Mouse (Mus musculus): Measurements from ENCODE around the gene Stx8.

Gene Stx8

DNA sequence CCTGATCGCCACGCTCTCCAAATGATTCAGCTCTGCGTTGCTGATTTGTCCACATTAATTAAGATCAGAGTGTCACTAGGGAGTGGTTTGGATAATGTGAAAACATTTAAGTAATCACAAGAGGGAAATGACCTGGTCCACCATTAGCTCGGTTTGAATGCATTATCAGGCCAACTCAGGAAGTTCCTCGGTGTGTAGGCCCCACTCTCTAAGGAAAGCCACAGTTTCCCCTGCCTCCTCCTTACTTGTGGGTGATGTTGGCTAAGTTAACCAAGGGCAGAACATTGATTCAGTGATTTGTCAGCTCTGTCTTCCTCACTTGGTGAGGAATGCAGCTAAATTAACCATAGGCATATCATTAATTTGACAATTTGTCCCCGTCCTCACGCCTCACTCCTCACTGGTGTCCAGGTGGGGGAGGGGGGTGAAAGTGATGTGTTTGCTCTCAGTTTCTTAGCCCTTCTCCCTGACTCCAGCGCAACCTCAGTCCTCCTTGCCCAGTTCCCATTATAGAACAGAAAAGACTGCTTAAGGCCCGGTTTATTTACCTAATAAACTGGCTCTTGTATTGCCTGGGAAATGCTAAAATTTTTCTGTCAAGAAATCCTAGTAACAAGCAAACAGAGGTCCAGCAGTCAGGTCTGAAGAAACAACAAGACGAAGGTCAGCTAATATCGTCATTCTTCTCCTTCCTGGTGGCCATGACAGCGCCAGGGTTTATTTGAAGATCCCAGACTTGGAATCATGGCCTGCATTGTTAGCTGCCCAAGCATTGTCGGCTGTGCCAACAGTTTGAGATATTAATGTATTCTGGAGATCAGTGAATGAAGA, 178.5 kb downstream of the Stx8 start:
- no peak for DNase-seq (ENCODE audit: low spot score in 2 of 2)

DNA sequence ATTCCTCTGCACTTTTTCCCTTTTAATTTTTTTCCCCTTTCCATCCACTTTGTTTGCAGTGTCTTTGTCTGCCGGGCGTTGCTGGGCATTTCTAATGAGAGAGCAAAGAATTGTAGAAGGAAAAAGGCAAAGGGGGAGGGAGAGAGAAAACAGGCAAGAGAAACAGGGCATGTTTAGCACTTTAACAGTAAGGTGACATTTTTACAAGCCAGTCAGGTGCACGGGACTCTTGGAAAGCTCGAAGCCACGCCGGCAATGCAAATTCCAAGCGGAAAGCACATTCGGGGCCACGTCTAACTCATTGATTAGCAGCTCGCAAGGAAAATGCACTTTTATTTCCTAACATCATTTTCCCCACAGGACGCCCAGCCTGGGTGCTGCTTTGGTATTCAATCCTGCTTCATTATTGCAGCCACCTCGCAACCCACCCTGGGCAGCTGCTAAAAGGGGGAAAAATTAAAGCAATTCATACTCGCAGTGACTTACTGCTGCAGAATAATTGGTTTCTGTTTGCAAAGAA, 179.1 kb downstream of the Stx8 start:
- no peak for DNase-seq (ENCODE audit: low spot score in 2 of 2)

DNA sequence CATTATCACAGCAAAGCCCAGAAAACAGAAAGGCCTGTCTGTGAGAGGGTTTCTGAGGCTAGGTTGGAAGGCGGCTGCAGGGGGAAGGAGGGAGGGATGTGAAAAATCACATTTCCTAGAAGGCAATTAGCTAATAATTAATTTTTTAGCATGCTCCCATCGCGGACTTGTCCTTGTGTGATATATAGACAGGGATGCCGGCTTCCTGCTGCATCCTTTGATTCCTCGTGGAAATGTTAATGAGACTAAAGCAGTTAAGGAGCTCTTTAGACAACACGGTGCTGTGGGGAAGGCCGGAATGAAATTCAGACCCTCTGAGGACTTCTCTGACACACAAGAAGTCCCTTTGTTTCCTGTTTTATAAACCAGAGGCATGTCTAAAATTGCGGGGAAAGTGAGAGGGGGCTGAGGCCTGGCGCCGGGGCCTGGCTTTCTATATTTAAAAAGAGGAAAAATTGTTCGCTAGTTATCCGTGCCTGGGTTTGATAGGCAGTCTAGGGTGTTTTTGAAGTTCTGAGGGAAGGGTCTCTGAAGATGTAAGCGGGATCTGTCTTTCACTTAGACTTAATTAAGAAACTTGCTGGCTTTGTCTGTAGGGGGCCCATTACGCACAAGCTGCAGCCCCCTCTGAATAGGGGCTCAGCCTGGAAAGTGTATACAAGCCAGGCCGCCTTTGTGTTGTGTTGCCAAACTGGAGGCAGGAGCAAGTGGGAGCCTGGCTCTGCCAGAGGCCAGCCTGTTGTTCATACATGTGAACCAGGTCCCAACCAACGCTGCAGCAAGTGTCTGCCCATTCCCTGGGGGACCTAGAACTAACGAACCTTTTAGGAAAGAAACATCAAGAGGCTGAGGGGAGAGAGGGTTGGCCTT, 179.8 kb downstream of the Stx8 start:
- DNase-seq (ENCODE audit: low spot score in 2 of 2), result no peak

DNA sequence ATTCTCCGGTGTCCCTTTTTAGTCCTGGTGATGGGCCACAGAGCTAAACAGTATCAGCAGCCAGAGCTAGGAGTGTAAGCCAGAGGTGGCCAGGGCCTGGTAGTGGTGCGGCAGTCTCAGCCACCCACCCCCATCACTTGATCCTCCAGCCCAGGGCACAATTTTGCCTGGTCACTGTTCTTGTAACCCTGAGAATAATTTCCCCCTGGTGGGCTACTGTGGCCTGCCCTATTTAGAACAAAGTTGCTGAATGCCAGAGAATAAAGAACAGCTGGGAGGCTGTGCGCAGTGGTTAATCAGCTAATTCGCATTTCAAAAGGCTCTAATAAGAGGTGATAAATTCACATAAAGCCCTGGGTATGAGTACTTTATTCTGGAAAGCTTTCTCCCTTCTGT, 180.5 kb downstream of the Stx8 start:
- DNase-seq (ENCODE audit: low spot score in 2 of 2), result peak in 1 of 2 experiments; percentile 5

DNA sequence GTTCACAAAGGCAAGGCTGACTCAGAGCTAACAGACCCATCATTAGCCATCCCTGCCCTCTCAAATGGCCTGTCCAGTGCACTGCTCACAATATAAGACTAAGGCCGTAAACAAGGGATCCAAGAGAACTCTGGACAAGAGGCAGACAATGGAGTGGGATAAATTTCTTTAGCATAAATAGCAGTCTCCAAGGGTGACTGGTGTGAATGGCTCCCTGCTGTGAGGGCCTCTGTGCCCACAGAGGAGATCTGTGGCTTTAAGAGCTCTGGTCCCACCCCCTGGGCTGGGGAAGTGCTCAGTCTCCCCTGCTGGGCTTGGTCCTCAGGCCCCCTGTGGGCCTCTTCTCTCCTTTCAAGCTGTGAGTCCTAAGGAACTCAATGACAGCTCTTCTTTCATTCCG, 184.9 kb downstream of the Stx8 start:
- DNase-seq (ENCODE audit: low spot score in 2 of 2), result no peak

DNA sequence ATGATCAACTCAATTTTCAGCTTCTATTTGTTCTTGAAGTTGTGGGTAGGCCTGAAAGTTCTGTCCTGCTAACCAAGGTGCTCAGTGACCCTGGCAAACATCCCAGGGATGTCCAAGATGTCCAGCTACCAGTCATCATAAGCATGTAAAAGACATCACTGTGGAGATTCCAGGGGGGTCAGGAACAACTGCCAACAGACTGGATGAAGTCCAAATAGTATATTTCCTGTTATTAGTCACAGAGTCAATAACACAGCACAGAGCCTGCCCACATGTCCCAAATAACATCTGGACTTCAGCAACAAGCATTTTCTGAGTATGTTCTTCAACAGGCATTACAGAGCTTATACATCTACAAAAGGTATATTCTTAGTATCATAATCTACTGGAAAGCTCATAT, 189.8 kb downstream of the Stx8 start:
- DNase-seq (ENCODE audit: low spot score in 2 of 2), result no peak

DNA sequence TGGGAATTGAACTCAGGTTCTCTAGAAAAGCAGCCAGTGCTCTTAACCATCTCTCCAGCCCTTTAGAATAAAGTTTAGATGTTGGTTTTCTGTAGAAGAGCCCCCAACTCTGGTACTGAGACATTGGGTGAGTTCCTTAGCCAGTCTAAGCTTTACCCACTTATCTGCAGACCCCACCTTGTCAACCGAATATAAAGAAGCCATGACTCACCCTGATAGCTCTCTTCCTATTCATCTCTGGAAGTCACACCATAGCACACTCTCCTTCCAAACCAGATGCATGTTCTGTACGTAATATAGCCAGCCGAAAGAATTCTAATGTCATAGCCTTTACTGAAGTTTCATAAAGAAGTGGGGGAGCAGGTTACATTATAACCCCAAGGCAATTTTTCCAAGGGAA, 192.2 kb downstream of the Stx8 start:
- no peak for DNase-seq (ENCODE audit: low spot score in 2 of 2)

DNA sequence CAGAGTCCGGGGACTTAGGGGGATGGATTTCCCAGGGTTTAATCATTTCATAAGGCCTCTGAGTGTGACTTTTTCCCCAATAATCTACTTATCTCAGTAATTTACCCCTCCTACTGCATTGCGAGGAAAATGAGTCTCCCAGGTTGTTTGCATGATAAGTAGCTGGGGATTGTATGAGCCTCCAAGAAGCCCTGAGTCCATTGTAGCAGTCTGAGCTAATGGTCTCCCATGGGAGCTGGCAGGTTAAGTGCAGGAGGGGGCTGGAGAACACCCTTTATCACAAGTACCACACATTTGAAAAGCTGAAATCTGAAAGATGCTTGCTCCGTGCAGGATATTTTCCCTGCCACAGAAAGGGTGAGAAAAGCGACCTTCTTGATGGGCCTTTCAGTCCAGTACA, 193.9 kb downstream of the Stx8 start:
- no peak for DNase-seq (ENCODE audit: low spot score in 2 of 2)

DNA sequence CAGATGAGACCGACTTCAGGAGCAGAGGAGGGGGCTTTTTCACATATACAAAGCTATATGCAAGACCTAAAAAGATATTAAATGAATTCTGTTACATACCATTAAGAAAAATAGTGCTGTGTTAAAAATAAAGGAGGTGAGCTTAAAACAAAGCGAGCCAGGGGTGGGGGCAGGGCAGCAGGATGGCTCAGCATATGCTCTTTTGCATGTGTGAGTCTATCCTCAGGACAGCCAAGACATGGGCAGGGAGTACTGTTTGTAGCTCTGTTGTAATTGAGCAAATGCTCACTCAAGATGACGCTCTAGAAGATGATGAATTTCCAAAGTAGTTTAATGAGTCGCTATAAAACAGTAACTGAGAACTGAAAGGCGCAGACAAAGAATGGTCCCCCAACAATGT, 198.4 kb downstream of the Stx8 start:
- no peak for DNase-seq (ENCODE audit: low spot score in 2 of 2)

DNA sequence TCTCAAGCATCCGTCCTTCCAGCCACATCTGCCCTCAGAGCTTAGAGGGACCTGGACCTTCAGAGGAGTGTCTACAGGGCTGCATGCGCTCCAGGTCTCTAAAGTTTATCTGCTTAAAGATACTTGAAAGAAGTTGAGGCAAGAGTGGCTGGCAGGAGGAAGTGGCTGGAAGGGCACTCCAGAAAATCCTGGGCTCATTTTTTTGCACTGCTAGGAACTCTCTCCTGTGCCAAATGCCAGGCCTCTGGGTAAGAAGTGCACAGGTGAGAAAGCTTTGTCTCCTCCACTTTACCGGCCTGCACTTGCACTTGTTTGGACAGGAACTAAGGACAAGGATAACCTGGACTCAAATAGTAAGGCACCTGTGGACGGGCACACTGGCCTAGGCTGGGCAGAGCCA, 202.4 kb downstream of the Stx8 start:
- no peak for DNase-seq (ENCODE audit: low spot score in 2 of 2)

DNA sequence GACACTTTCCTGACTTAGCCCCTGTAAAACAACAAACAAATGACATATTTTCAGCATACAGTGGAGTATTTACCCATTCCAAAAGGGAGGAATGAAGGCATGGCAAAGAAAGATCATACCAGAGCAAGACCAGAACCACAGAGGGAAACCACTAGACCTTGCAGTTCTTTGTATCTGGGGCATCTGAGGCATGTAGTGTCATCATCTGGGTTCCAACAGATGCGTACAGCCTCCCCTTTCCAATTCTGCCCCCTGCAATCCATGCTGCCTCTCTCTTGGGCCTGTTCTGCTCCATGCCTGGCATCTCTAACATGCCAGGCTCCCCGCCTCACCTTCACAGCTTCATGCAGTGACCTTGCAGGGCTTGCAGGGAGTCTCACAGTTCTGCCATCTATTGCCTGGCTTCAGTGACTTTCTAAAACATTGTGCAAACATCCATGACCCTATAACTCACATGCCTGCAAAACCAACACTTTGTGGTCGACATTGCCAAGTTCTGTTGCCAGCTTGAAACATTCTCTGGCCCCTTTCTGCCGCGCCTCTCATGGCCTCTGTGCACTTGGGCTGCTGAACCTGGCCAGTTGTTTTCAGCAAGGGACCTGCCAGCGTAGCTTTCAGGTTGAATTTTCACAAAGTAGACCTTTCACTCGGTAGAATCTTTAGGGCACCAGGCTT, 206.1 kb downstream of the Stx8 start:
- DNase-seq (ENCODE audit: low spot score in 2 of 2), result no peak

DNA sequence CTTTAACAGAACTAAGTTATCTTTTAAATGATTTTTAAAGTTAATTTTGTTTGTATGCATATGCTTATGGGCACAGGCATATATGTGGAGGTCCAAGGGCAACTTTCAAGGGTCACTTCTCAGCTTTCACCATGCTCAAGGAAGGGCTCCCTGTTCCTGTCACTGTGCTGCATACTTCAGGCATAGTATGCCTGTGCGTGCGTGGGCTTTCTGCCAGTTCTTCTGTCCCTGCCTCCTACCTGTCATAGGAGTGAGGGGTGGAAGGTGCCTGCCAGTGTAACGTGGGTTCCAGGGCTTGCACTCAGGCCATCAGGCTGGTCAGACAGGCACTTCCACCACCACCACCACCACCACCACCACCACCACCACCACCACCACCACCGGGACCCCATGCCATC, 206.7 kb downstream of the Stx8 start:
- DNase-seq (ENCODE audit: low spot score in 2 of 2), result no peak

DNA sequence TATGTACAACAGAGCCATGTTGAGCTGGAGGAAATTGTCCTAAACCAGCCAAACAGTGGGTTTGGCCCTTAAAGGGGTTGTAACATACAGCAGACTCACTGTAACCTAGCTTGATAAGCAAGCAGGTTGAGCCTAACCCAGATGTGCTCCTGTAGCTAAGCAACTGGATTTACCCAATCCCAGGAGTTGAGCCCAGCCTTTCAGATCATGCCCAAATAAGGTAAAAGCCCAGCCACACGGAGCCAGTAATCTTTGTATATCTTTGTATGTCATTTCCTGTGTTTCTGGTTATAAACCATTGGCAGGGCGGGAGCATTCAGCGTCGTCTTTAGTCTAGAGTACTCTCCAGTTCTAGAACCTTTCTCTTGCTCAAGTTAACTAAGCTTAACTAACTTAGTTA, 210.6 kb downstream of the Stx8 start:
- no peak for DNase-seq (ENCODE audit: low spot score in 2 of 2)

DNA sequence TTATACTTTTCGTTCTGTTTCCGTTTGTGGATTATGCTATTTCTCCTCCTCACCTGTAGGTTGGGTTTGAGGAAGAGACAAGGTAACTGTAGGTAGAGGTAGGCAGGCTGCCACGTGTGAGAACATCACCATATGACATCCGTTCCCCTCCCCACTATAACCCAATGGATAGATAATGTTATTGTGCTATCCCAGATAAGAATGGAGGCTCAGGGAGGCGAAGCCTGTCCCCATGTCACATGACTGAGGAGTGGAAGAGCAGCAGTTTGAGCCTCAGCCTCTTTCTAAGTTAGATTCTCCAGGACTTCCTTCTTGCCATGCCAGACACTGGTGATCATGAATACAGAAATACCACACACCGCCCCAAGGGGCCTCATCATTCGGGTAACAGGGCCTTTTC, 211.4 kb downstream of the Stx8 start:
- no peak for DNase-seq (ENCODE audit: low spot score in 2 of 2)

DNA sequence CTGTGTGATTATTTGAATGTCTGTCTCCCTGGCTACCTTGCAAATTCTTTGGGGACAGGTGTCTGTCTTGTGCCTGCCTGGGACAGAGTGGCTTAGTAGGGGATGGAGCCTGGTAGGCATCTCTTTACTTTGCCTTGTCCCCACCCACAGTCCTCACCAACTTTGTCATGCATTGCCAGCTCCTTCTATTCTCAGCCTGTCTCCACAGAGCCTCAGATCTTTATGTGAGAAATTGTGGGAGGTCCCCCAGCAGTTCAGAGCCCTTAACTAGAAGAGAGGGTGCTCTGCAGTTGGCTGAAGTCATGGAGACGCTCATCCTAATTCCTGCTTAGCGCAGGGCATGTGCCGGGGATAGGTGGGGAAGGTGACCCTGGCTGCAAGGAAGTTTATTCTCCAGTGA, 219.7 kb downstream of the Stx8 start:
- DNase-seq (ENCODE audit: low spot score in 2 of 2), result peak; percentile 42 to 55

DNA sequence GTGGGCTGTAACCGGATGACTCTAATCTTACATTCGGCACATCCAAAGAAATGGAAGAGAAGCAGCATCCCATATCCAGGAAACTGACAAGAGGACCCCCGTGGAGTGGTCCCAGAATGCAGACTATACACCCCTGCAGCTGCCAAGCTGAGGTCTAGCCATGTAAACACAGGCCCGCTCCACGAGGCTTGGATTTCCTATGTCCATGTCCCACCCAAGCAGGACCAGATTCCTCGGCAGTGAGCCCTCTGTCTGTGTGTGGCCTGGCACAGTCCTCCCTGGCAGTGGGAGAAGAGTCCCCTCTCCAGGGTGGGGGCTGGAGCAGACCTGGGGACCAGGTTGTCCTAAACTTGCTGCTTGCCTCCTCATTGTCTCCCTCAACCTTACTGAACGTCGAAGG, 221.2 kb downstream of the Stx8 start:
- no peak for DNase-seq (ENCODE audit: low spot score in 2 of 2)

DNA sequence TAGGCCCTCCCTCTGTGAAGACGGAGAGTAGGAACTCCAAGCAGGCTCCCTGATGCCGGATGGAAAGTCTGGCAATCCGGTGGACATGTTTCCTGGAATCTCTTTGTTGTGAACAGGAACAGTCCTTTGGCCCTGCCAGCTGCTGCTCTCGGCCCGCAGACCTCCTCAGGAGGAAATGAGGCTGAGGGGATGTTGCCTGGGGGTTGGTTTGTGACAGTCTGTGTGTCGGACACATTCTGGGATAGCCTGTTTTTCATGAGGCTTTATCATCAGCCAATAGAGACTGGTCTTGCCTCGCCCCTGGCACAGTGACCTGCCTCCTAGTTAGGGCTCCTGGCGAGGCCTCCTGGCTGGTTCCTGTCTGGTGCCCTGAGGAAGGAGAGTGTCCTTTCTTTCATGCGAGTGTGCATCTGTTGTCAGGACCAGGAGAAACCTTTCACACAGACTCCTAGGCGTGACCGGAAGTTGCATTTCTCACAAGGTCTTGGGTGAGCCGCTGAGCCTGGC, 222.8 kb downstream of the Stx8 start:
- DNase-seq (ENCODE audit: low spot score in 2 of 2), result no peak

DNA sequence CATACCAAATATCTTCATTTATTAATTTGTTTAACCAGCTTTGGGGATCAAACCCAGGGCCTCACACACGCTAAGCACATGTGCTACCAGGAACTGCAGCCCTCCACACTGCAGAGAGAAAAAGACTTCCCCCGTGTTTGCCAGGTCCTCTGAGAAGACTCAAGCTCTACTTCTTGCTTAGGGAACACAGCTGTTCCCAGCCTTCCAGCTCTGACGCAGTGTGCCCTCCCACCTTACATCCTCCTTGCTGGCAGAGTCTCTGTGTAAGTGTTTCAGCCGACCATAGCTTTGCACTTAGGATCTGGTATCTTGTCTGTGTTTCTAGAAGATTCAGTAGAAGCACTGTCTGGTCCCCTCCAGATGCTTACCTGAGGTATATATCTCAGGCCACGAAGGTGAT, 224.9 kb downstream of the Stx8 start:
- DNase-seq (ENCODE audit: low spot score in 2 of 2), result peak; percentile 49 to 54

DNA sequence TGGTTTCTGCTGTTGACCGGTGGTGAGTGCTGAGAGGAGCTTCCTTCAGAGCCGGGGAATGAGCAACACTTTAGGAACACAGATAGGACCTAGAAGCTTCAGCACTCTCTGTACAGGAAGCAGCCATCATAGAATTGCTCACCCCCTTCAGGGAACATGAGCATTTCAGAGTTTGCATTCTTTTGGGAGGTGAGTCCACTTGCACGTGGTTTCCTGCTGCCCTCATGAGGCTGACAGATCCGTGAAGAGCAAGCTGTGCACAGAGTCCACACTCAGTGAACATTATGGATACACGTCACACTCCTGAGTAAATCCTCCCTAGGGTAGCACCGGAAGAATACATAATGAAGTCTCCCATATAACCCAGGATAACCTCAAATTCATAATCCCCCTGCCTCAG, 229.2 kb downstream of the Stx8 start:
- DNase-seq (ENCODE audit: low spot score in 2 of 2), result no peak

DNA sequence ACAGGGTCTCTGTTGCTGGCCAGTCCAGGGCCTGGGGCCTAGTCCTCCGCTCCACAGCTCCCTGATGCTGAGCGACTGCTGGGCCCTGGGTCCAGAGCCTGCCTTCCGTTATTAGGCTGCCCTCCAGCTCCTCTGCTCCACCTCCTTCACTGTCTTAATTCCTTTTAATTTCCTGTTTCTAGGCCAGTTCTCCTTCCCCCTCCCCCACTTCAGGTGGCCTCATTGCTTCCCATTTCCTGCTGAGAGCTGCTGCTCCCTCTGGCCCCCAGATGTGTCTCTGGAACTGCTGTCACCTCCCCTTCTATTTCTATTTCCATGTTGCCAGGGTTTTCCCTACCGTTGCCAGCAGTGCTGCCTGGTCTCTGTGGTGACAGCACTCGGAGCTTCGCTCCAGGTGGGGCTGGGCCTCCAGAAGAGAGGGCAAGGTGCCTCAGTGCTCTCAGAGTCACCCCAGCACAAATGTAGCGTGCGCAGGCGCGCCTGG, 229.7 kb downstream of the Stx8 start:
- DNase-seq (ENCODE audit: low spot score in 2 of 2), result no peak

DNA sequence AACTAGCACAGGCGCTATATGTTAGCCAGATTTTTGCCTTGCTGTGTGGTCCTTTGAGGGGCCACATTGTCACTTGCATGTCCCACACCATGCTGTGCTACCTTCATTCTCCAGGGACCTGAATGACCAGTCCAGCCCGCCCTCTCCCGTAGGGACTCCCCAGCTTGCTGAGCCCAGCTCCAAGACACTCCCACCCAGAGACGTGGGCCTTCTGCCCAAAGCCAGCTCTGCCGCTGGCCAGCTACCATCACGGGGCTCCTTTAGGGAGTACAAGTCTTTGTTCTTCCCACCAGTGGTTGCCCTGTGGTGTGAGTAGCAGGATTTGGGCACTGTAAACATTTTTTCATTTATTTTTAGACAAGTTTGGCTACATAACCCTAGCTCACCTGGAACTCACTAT, 230.6 kb downstream of the Stx8 start:
- no peak for DNase-seq (ENCODE audit: low spot score in 2 of 2)

DNA sequence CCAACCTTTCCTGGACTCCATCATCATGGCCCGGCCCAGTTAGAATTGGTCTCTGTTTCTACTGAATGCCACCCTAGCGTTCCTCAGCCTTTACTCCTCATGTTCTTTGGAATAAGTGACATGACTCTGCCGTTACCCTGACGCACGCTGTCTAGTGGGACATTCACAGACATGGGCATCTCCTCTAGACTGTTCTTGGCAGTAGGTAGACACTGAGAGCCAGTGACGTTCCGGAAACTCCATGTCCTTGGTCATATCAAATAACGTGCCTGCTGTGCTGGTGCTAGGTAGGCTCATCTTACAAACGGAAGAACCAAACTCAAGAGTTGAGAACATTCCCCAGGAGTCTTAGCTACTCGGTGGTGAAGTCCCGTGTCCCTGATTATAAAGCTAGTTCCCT, 231.5 kb downstream of the Stx8 start:
- no peak for DNase-seq (ENCODE audit: low spot score in 2 of 2)

Measured in frontal cortex, postnatal 36 days (tissue).